Mouse (Mus musculus): Measurements from ENCODE around the gene Nek5.

The Nek5 gene

GRCm38 (mm10) chr8:22079313-22080007, 45.4 kb downstream of the Nek5 start:
- DNase-seq, result no peak

GRCm38 (mm10) chr8:22061126-22061525, 63.7 kb downstream of the Nek5 start:
- no peak for DNase-seq

GRCm38 (mm10) chr8:22060446-22060889, 64.4 kb downstream of the Nek5 start, which contains the start of gene Alg11:
Alg11 (plus strand) TSS chr8:22060721.
- DNase-seq, result peak; percentile 96 to 98

- DNase-seq, result peak in 1 of 2 experiments; percentile 60
These were observed 64.9 kb downstream of the Nek5 start, which contains the start of gene Atp7b for GRCm38 (mm10) chr8:22059821-22060445. Atp7b (minus strand) TSS chr8:22060305.

GRCm38 (mm10) chr8:22059153-22059738, 65.6 kb downstream of the Nek5 start:
- DNase-seq, result no peak

GRCm38 (mm10) chr8:22058368-22058767, 66.5 kb downstream of the Nek5 start:
- no peak for DNase-seq

GRCm38 (mm10) chr8:22056850-22057249, 68.0 kb downstream of the Nek5 start:
- DNase-seq, result no peak

GRCm38 (mm10) chr8:22055492-22055877, 69.4 kb downstream of the Nek5 start:
- no peak for DNase-seq

GRCm38 (mm10) chr8:22054674-22055491, 70.0 kb downstream of the Nek5 start:
- no peak for DNase-seq

GRCm38 (mm10) chr8:22047699-22048464, 77.0 kb downstream of the Nek5 start:
- DNase-seq, result peak; percentile 53 to 55

GRCm38 (mm10) chr8:22043706-22044105, 81.1 kb downstream of the Nek5 start:
- DNase-seq, result no peak

GRCm38 (mm10) chr8:22042515-22042914, 82.3 kb downstream of the Nek5 start:
- DNase-seq, result no peak

- no peak for DNase-seq
These were observed 84.7 kb downstream of the Nek5 start for GRCm38 (mm10) chr8:22040153-22040509.

- DNase-seq, result no peak
These were observed 85.2 kb downstream of the Nek5 start for GRCm38 (mm10) chr8:22039468-22040152.

GRCm38 (mm10) chr8:22037022-22037421, 87.8 kb downstream of the Nek5 start:
- DNase-seq, result no peak

- DNase-seq, result peak in 1 of 2 experiments; percentile 18
These were observed 88.7 kb downstream of the Nek5 start for GRCm38 (mm10) chr8:22036137-22036536.

GRCm38 (mm10) chr8:22030990-22031389, 93.9 kb downstream of the Nek5 start:
- no peak for DNase-seq

GRCm38 (mm10) chr8:22028973-22029372, 95.9 kb downstream of the Nek5 start:
- DNase-seq, result no peak

- DNase-seq, result no peak
These were observed 99.6 kb downstream of the Nek5 start for GRCm38 (mm10) chr8:22025241-22025640.
